ENCODE assay signal across 12 mouse cellular contexts in the genomic region with DNA sequence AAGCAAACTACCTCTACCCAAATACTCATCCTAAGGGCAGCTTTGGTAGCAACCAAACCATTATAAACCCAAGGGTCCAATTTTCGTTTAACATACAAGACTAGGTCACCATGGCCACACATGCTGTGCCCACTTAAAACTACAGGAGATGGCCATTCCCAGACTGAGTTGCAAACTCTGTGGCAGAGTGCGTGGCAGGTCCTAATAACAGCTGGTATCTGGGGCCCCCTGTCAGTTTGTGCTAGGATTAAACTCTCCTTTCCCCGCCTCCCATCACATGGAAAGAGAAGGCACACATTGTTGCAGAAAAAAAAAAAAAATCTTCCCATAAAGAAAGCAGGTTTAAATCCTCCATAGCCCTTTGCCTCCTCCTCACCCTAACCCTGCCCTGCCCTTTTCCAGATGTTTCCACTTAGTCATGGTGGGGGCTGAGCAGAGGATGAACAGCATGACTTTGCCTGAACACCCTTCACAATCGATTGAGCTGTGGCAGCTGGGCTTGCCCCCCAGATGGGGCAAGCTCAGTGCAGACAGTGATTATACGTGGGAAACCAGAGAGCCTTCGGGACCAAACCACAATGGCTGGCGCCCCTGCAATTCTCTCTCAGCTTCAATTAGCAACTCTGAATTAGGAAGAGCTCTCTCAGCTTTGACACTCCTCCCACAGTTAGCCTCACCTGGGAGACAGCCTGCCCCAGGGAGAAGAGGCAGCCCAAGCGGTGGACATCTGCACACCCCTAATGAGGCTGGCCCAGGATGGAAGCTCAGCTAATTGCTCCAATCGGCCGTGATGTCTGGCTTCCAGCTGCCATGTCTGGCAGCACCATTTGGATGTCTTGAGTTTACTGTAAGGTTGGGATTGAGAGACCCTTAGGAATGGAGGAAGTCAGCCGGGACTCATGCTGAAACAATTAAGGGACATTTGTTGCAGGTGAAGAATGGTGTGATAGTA.
A peak's percentile ranks its signal among the peaks of the same experiment; 100 is the strongest.
DNase-seq lines count a peak whose midpoint lies in the region; ATAC-seq and TF ChIP-seq lines count a peak whose summit lies in the region.
"Had no signal": no experiment of that assay in that cellular context is flagged by ENCODE, and none has a peak within 500 bp of the region (broad histone marks: within the 10 kb centered on the region; RNA-seq: fewer than 3 reads in every experiment).

No protein-coding gene starts in this region.

- H3K27me3 ChIP-seq in forebrain, embryonic 16.5 days (replicated peaks; ENCODE audit: control insufficient read depth, insufficient read depth, low read length), result no peaks in the 10 kb centered on the region
- H3K27me3 ChIP-seq in limb, embryonic 13.5 days, result no peaks in the 10 kb centered on the region

- no peak overlapping the region for H3K4me3 ChIP-seq in left cerebral cortex, adult 2 months
- H3K4me3 ChIP-seq in forebrain, embryonic 16.5 days (replicated peaks; ENCODE audit: low read length), result no peak overlapping the region
- H3K4me3 ChIP-seq in limb, embryonic 13.5 days, result no peak overlapping the region

- no peak overlapping the region for H3K9ac ChIP-seq in forebrain, embryonic 16.5 days (replicated peaks; ENCODE audit: low read depth, low read length)
- H3K9ac ChIP-seq in limb, embryonic 13.5 days, result no peak overlapping the region

- intact Hi-C loops in left cerebral cortex, postnatal 4 days (cut with DNase I), result no loop called here
- intact Hi-C loops in left cerebral cortex, adult 2 months (cut with DNase I), result no loop called here

- no peaks in the 10 kb centered on the region for H3K36me3 ChIP-seq in forebrain, embryonic 16.5 days (ENCODE audit: control insufficient read depth, insufficient read depth)
- H3K36me3 ChIP-seq in limb, embryonic 13.5 days, result no peaks in the 10 kb centered on the region

- no peak overlapping the region for H3K4me2 ChIP-seq in forebrain, embryonic 16.5 days (ENCODE audit: low read length)
- peak overlapping the region; percentile 28 for H3K4me2 ChIP-seq in limb, embryonic 13.5 days (replicated peaks)

- no peak overlapping the region for H3K27ac ChIP-seq in left cerebral cortex, adult 2 months
- no peak overlapping the region for H3K27ac ChIP-seq in forebrain, embryonic 16.5 days (ENCODE audit: low read length)
- H3K27ac ChIP-seq in limb, embryonic 13.5 days, result no peak overlapping the region

- H3K4me1 ChIP-seq in forebrain, embryonic 16.5 days (replicated peaks; ENCODE audit: control insufficient read depth, insufficient read depth, low read length), result no peaks in the 10 kb centered on the region
- H3K4me1 ChIP-seq in limb, embryonic 13.5 days, result peaks cover 34% of the 10 kb centered on the region

- no peak for TF ChIP-seq CTCF in left cerebral cortex, adult 2 months (IDR thresholded peaks at IDR 0.05)

- peak; percentile 69 for ATAC-seq in forebrain, embryonic 16.5 days
- peak; percentile 83 for ATAC-seq in limb, embryonic 13.5 days (ENCODE audit: low FRiP score, low read depth)

- WGBS in forebrain, embryonic 16.5 days, result 28% methylated on average over 11 of the region's 11 CpGs
- WGBS in limb, embryonic 13.5 days, result 9% methylated on average over 11 of the region's 11 CpGs

- H3K9me3 ChIP-seq in forebrain, embryonic 16.5 days (ENCODE audit: control insufficient read depth, low read length), result no peaks in the 10 kb centered on the region
- no peaks in the 10 kb centered on the region for H3K9me3 ChIP-seq in limb, embryonic 13.5 days

- DNase-seq in left cerebral cortex, postnatal 4 days, result peak; percentile 80
- no peak for DNase-seq in left cerebral cortex, adult 2 months (ENCODE audit: extremely low spot score in 1 of 2, low spot score in 2 of 2)
- DNase-seq in yolk sac, embryonic 10.5 days (ENCODE audit: low spot score), result peak; percentile 15
- DNase-seq in layer of hippocampus, adult 9-11 months, result no peak
- DNase-seq in heart, postnatal 4 days, result no peak
- DNase-seq in kidney, postnatal 25 days, result no peak
- DNase-seq: adrenal gland, postnatal 10 days; heart, postnatal 14 days; lung, postnatal 4 days; right cerebral cortex, postnatal 25 days had no signal

Comparison
In these comparisons a context has a peak if more than half of its experiments do, and no peak if none do; other contexts are left out.
1. DNase-seq: peak in left cerebral cortex, postnatal 4 days (single experiment) and yolk sac, embryonic 10.5 days (single experiment); none in left cerebral cortex, adult 2 months (0 of 2), layer of hippocampus, adult 9-11 months (single experiment), heart, postnatal 4 days (single experiment) and kidney, postnatal 25 days (0 of 2).